Mouse (Mus musculus): ENCODE data around the gene Enpp5. TPM values are rescaled to one million over a fixed set of nuclear protein-coding genes. Genes with fewer than 3 reads are reported as not detected.

Gene Enpp5
- polyA plus RNA-seq, 1 experiment from 2014 or later, result 137 TPM

- no peak overlapping the region for H3K9ac ChIP-seq (ENCODE audit: low read depth, low read length)
- H3K4me1 ChIP-seq (ENCODE audit: control insufficient read depth, insufficient read depth, low read depth, low read length), result peaks cover 4% of the 10 kb centered on the region
- no peaks in the 10 kb centered on the region; the same call in 1 of the 2 replicates for H3K27me3 ChIP-seq (replicated peaks; ENCODE audit: control insufficient read depth, insufficient read depth, low read length)
- no peaks in the 10 kb centered on the region for H3K36me3 ChIP-seq (ENCODE audit: control insufficient read depth, insufficient read depth, low read length)
- WGBS, result 73% methylated on average over 3 of the region's 3 CpGs
- no peaks in the 10 kb centered on the region for H3K9me3 ChIP-seq (ENCODE audit: control insufficient read depth, low read length)
- H3K27ac ChIP-seq (ENCODE audit: low read depth, low read length), result no peak overlapping the region
- no peak overlapping the region for H3K4me2 ChIP-seq (ENCODE audit: low read length)
- ATAC-seq, result no peak
- H3K4me3 ChIP-seq (ENCODE audit: low read length), result no peak overlapping the region
Observed at GRCm38 (mm10) chr17:44108331-44108730, 29.7 kb downstream of the Enpp5 start.

- no peak overlapping the region for H3K4me2 ChIP-seq (ENCODE audit: low read length)
- 99% methylated on average over 2 of the region's 2 CpGs for WGBS
Observed at GRCm38 (mm10) chr17:44116584-44116983, 38.0 kb downstream of the Enpp5 start.

GRCm38 (mm10) chr17:44117721-44118120, 39.1 kb downstream of the Enpp5 start:
- WGBS, result 80% methylated on average over 2 of the region's 2 CpGs
- no peak overlapping the region for H3K4me3 ChIP-seq (ENCODE audit: low read length)

More at GRCm38 (mm10) chr17:44116584-44116983, 38.0 kb downstream of the Enpp5 start:
- H3K4me1 ChIP-seq (ENCODE audit: control insufficient read depth, insufficient read depth, low read depth, low read length), result no peaks in the 10 kb centered on the region
- no peaks in the 10 kb centered on the region for H3K27me3 ChIP-seq (replicated peaks; ENCODE audit: control insufficient read depth, insufficient read depth, low read length)
- ATAC-seq, result no peak
- no peak overlapping the region for H3K27ac ChIP-seq (ENCODE audit: low read depth, low read length)
- no peak overlapping the region for H3K4me3 ChIP-seq (ENCODE audit: low read length)
- no peaks in the 10 kb centered on the region for H3K36me3 ChIP-seq (ENCODE audit: control insufficient read depth, insufficient read depth, low read length)
- no peak overlapping the region for H3K9ac ChIP-seq (ENCODE audit: low read depth, low read length)
- H3K9me3 ChIP-seq (ENCODE audit: control insufficient read depth, low read length), result no peaks in the 10 kb centered on the region

GRCm38 (mm10) chr17:44118231-44118630, 39.6 kb downstream of the Enpp5 start:
- WGBS, result 88% methylated on average over 4 of the region's 4 CpGs
- ATAC-seq, result no peak
- H3K27ac ChIP-seq (ENCODE audit: low read depth, low read length), result no peak overlapping the region

More at GRCm38 (mm10) chr17:44117721-44118120, 39.1 kb downstream of the Enpp5 start:
- H3K9ac ChIP-seq (ENCODE audit: low read depth, low read length), result no peak overlapping the region
- H3K9me3 ChIP-seq (ENCODE audit: control insufficient read depth, low read length), result no peaks in the 10 kb centered on the region
- no peaks in the 10 kb centered on the region for H3K4me1 ChIP-seq (ENCODE audit: control insufficient read depth, insufficient read depth, low read depth, low read length)
- no peaks in the 10 kb centered on the region for H3K36me3 ChIP-seq (ENCODE audit: control insufficient read depth, insufficient read depth, low read length)
- H3K27ac ChIP-seq (ENCODE audit: low read depth, low read length), result no peak overlapping the region
- no peaks in the 10 kb centered on the region for H3K27me3 ChIP-seq (replicated peaks; ENCODE audit: control insufficient read depth, insufficient read depth, low read length)
- H3K4me2 ChIP-seq (ENCODE audit: low read length), result no peak overlapping the region
- ATAC-seq, result no peak

GRCm38 (mm10) chr17:44121366-44122100, 42.9 kb downstream of the Enpp5 start:
- Histone ChIP-seq H3K9ac (ENCODE audit: low read depth, low read length) (no peak overlapping the region), H3K4me3 (ENCODE audit: low read length) (no peak overlapping the region), H3K4me1 (ENCODE audit: control insufficient read depth, insufficient read depth, low read depth, low read length) (no peaks in the 10 kb centered on the region), H3K9me3 (ENCODE audit: control insufficient read depth, low read length) (no peaks in the 10 kb centered on the region), H3K4me2 (ENCODE audit: low read length) (no peak overlapping the region), H3K27ac (ENCODE audit: low read depth, low read length) (no peak overlapping the region), H3K27me3 (replicated peaks; ENCODE audit: control insufficient read depth, insufficient read depth, low read length) (no peaks in the 10 kb centered on the region), H3K36me3 (ENCODE audit: control insufficient read depth, insufficient read depth, low read length) (no peaks in the 10 kb centered on the region)
- ATAC-seq, result no peak
- WGBS, result 79% methylated on average over 12 of the region's 12 CpGs

More at GRCm38 (mm10) chr17:44118231-44118630, 39.6 kb downstream of the Enpp5 start:
- H3K4me1 ChIP-seq (ENCODE audit: control insufficient read depth, insufficient read depth, low read depth, low read length), result no peaks in the 10 kb centered on the region
- no peaks in the 10 kb centered on the region for H3K27me3 ChIP-seq (replicated peaks; ENCODE audit: control insufficient read depth, insufficient read depth, low read length)
- H3K4me2 ChIP-seq (ENCODE audit: low read length), result no peak overlapping the region
- H3K36me3 ChIP-seq (ENCODE audit: control insufficient read depth, insufficient read depth, low read length), result no peaks in the 10 kb centered on the region
- no peak overlapping the region for H3K4me3 ChIP-seq (ENCODE audit: low read length)
- H3K9ac ChIP-seq (ENCODE audit: low read depth, low read length), result no peak overlapping the region
- H3K9me3 ChIP-seq (ENCODE audit: control insufficient read depth, low read length), result no peaks in the 10 kb centered on the region

GRCm38 (mm10) chr17:44129092-44129750, 50.6 kb downstream of the Enpp5 start:
- Histone ChIP-seq H3K4me3 (ENCODE audit: low read length) (no peak overlapping the region), H3K36me3 (ENCODE audit: control insufficient read depth, insufficient read depth, low read length) (no peaks in the 10 kb centered on the region), H3K9ac (ENCODE audit: low read depth, low read length) (no peak overlapping the region), H3K4me2 (ENCODE audit: low read length) (no peak overlapping the region), H3K9me3 (ENCODE audit: control insufficient read depth, low read length) (no peaks in the 10 kb centered on the region), H3K4me1 (ENCODE audit: control insufficient read depth, insufficient read depth, low read depth, low read length) (no peaks in the 10 kb centered on the region), H3K27ac (ENCODE audit: low read depth, low read length) (no peak overlapping the region), H3K27me3 (replicated peaks; ENCODE audit: control insufficient read depth, insufficient read depth, low read length) (0 out of 2 replicates have a peak, but pooled peaks cover 4% of the 10 kb centered on the region)
- no peak for ATAC-seq
- WGBS, result 92% methylated on average over 13 of the region's 13 CpGs

GRCm38 (mm10) chr17:44130429-44130828, 51.8 kb downstream of the Enpp5 start:
- Histone ChIP-seq H3K4me3 (ENCODE audit: low read length) (no peak overlapping the region), H3K27ac (ENCODE audit: low read depth, low read length) (no peak overlapping the region), H3K4me1 (ENCODE audit: control insufficient read depth, insufficient read depth, low read depth, low read length) (no peaks in the 10 kb centered on the region), H3K4me2 (ENCODE audit: low read length) (no peak overlapping the region), H3K36me3 (ENCODE audit: control insufficient read depth, insufficient read depth, low read length) (no peaks in the 10 kb centered on the region), H3K9ac (ENCODE audit: low read depth, low read length) (no peak overlapping the region), H3K27me3 (replicated peaks; ENCODE audit: control insufficient read depth, insufficient read depth, low read length) (0 out of 2 replicates have a peak, but pooled peaks cover 4% of the 10 kb centered on the region), H3K9me3 (ENCODE audit: control insufficient read depth, low read length) (no peaks in the 10 kb centered on the region)
- 16% methylated on average over 7 of the region's 7 CpGs for WGBS
- peak; percentile 73 for ATAC-seq

- H3K27ac ChIP-seq (ENCODE audit: low read depth, low read length), result no peak overlapping the region
- H3K4me3 ChIP-seq (ENCODE audit: low read length), result no peak overlapping the region
- H3K27me3 ChIP-seq (replicated peaks; ENCODE audit: control insufficient read depth, insufficient read depth, low read length), result 0 out of 2 replicates have a peak, but pooled peaks cover 4% of the 10 kb centered on the region
- WGBS, result 73% methylated on average over 6 of the region's 6 CpGs
- ATAC-seq, result no peak
- no peaks in the 10 kb centered on the region for H3K9me3 ChIP-seq (ENCODE audit: control insufficient read depth, low read length)
- no peak overlapping the region for H3K4me2 ChIP-seq (ENCODE audit: low read length)
- no peaks in the 10 kb centered on the region for H3K4me1 ChIP-seq (ENCODE audit: control insufficient read depth, insufficient read depth, low read depth, low read length)
- H3K36me3 ChIP-seq (ENCODE audit: control insufficient read depth, insufficient read depth, low read length), result no peaks in the 10 kb centered on the region
- H3K9ac ChIP-seq (ENCODE audit: low read depth, low read length), result no peak overlapping the region
Observed at GRCm38 (mm10) chr17:44134106-44134505, 55.5 kb downstream of the Enpp5 start.

- H3K27me3 ChIP-seq (replicated peaks; ENCODE audit: control insufficient read depth, insufficient read depth, low read length), result 0 out of 2 replicates have a peak, but pooled peaks cover 4% of the 10 kb centered on the region
- H3K4me3 ChIP-seq (ENCODE audit: low read length), result no peak overlapping the region
- H3K4me1 ChIP-seq (ENCODE audit: control insufficient read depth, insufficient read depth, low read depth, low read length), result no peaks in the 10 kb centered on the region
- no peak overlapping the region for H3K4me2 ChIP-seq (ENCODE audit: low read length)
- no peak overlapping the region for H3K9ac ChIP-seq (ENCODE audit: low read depth, low read length)
- H3K36me3 ChIP-seq (ENCODE audit: control insufficient read depth, insufficient read depth, low read length), result no peaks in the 10 kb centered on the region
- no peak for ATAC-seq
- no peak overlapping the region for H3K27ac ChIP-seq (ENCODE audit: low read depth, low read length)
- 64% methylated on average over 9 of the region's 9 CpGs for WGBS
- H3K9me3 ChIP-seq (ENCODE audit: control insufficient read depth, low read length), result no peaks in the 10 kb centered on the region
Observed at GRCm38 (mm10) chr17:44134545-44134944, 55.9 kb downstream of the Enpp5 start.

Measured in hindbrain, embryonic 16.5 days (tissue).